Mouse (Mus musculus): Measurements from ENCODE around the gene Lpar5.

- TF ChIP-seq POLR2A (IDR thresholded peaks at IDR 0.05; ENCODE audit: borderline replicate concordance, extremely low read depth, low read depth, low read length): peak; percentile 75; the same call in 1 of the 2 replicates
- no peak for TF ChIP-seq CTCF (IDR thresholded peaks at IDR 0.05; ENCODE audit: insufficient read depth, low read length)
These were observed 21.0 kb downstream of the Lpar5 start for GRCm38 (mm10) chr6:125088561-125089321.

Measured in lung, adult 2 months (tissue).